Mouse (Mus musculus) CH12.LX (cell line): ENCODE measurements around the gene Fgfr3. TPM values are rescaled to one million over a fixed set of nuclear protein-coding genes. Genes with fewer than 3 reads are reported as not detected.

Experiments
- DNase-seq: peaks from one replicate; pipeline ENCODE4 v3.0.0-alpha.2; 2013; ENCODE audit errors: extremely low read depth
- H3K27ac ChIP-seq: 2 replicates; pipeline ENCODE4 v1.5.1; 2012; ENCODE audit warnings: low read depth, mild to moderate bottlenecking, control low read depth, moderate library complexity; ENCODE audit not compliant: insufficient read depth
- H3K27me3 ChIP-seq: replicated peaks from 2 replicates; pipeline ENCODE3; 2012; ENCODE audit warnings: inconsistent platforms
- H3K36me3 ChIP-seq, 2 experiments: replicated peaks in 1 of 2; 2 replicates each; pipeline versions ENCODE3 to v1.6.1; 2012; ENCODE audit warnings: inconsistent platforms in 1 of 2, low read length in 1 of 2, mild to moderate bottlenecking in 1 of 2, mixed read lengths in 1 of 2, moderate library complexity in 1 of 2; ENCODE audit not compliant: control insufficient read depth in 1 of 2, insufficient read depth in 1 of 2
- H3K4me1 ChIP-seq, 2 experiments: 2 replicates each; pipeline ENCODE4 v1.6.1; 2012; ENCODE audit warnings: inconsistent platforms in 1 of 2, moderate library complexity in 1 of 2; ENCODE audit not compliant: insufficient read depth in 2 of 2, control insufficient read depth in 1 of 2
- H3K4me2 ChIP-seq: 2 replicates; pipeline ENCODE4 v1.6.1; 2012; ENCODE audit warnings: low read depth, mild to moderate bottlenecking, control low read depth; ENCODE audit not compliant: poor library complexity, insufficient read depth, severe bottlenecking
- H3K4me3 ChIP-seq, 3 experiments: fragments of 150-350 bp in 1 of 3; sonication (generic) in 1 of 3; replicated peaks in 1 of 3; 2 replicates each; pipeline versions ENCODE3 to v1.5.1; 2011 to 2012; ENCODE audit warnings: low read depth in 2 of 3, low read length in 2 of 3, mild to moderate bottlenecking in 2 of 3, moderate library complexity in 2 of 3, control low read depth in 1 of 3, improper control_type of control experiment in 1 of 3, inconsistent platforms in 1 of 3, mixed read lengths in 1 of 3; ENCODE audit not compliant: poor library complexity in 1 of 3
- H3K79me2 ChIP-seq: replicated peaks from 2 replicates; pipeline ENCODE4 v1.6.1; 2012; ENCODE audit warnings: mild to moderate bottlenecking, moderate library complexity; ENCODE audit not compliant: control insufficient read depth, poor library complexity, insufficient read depth, severe bottlenecking; ENCODE audit errors: extremely low read depth
- H3K9ac ChIP-seq: 2 replicates; pipeline ENCODE4 v1.6.1; 2012; ENCODE audit warnings: low read depth, mild to moderate bottlenecking, control low read depth, moderate library complexity; ENCODE audit not compliant: insufficient read depth
- H3K9me3 ChIP-seq: replicated peaks from 2 replicates; pipeline ENCODE3; 2012; ENCODE audit warnings: low read length, inconsistent platforms, mixed read lengths
- BHLHE40 ChIP-seq: IDR thresholded peaks from 2 replicates; pipeline ENCODE4 v1.6.1; 2011; ENCODE audit warnings: mild to moderate bottlenecking, low read depth, low read length, improper control_type of control experiment
- CHD1 ChIP-seq: IDR thresholded peaks from 2 replicates; pipeline ENCODE4 v1.6.1; 2012; ENCODE audit warnings: low read depth, low read length, improper control_type of control experiment, inconsistent platforms
- CHD2 ChIP-seq: IDR thresholded peaks from 2 replicates; pipeline ENCODE4 v1.6.1; 2011; ENCODE audit warnings: low read length, improper control_type of control experiment
- CTCF ChIP-seq, 2 experiments: IDR thresholded peaks in 1 of 2; conservative IDR thresholded peaks in 1 of 2; 2 replicates each; pipeline ENCODE4 v1.5.1; 2011 to 2012; ENCODE audit warnings: low read depth in 2 of 2, low read length in 2 of 2, improper control_type of control experiment in 1 of 2, inconsistent platforms in 1 of 2, mild to moderate bottlenecking in 1 of 2, moderate library complexity in 1 of 2
- E2F4 ChIP-seq: IDR thresholded peaks from 2 replicates; pipeline ENCODE4 v1.6.1; 2011; ENCODE audit warnings: low read depth, low read length, improper control_type of control experiment; ENCODE audit not compliant: insufficient replicate concordance
- ELF1 ChIP-seq: IDR thresholded peaks from 2 replicates; pipeline ENCODE4 v1.6.1; 2014; ENCODE audit warnings: low read depth, mild to moderate bottlenecking, inconsistent platforms, low read length, improper control_type of control experiment
- EP300 ChIP-seq: IDR thresholded peaks from 2 replicates; pipeline ENCODE4 v1.6.1; 2011; ENCODE audit warnings: low read length, improper control_type of control experiment
- ETS1 ChIP-seq: conservative IDR thresholded peaks from 2 replicates; pipeline ENCODE4 v1.6.1; 2012; ENCODE audit warnings: low read depth, mild to moderate bottlenecking, inconsistent platforms, low read length, improper control_type of control experiment, moderate library complexity
- GABPA ChIP-seq: IDR thresholded peaks from 2 replicates; pipeline ENCODE4 v1.6.1; 2012; ENCODE audit warnings: low read depth, low read length, improper control_type of control experiment, inconsistent platforms; ENCODE audit not compliant: insufficient replicate concordance
- HCFC1 ChIP-seq: IDR thresholded peaks from 2 replicates; pipeline ENCODE4 v1.6.1; 2012; ENCODE audit warnings: low read depth, mild to moderate bottlenecking, inconsistent platforms, low read length, improper control_type of control experiment
- IRF4 ChIP-seq: IDR thresholded peaks from 2 replicates; pipeline ENCODE4 v1.6.1; 2014; ENCODE audit warnings: low read depth, mild to moderate bottlenecking, inconsistent platforms, low read length, improper control_type of control experiment
- JUN ChIP-seq: IDR thresholded peaks from 2 replicates; pipeline ENCODE4 v1.6.1; 2011; ENCODE audit warnings: low read depth, mild to moderate bottlenecking, low read length, improper control_type of control experiment, moderate library complexity; ENCODE audit not compliant: insufficient read depth
- JUND ChIP-seq: conservative IDR thresholded peaks from 2 replicates; pipeline ENCODE4 v1.6.1; 2011; ENCODE audit warnings: low read depth, low read length, improper control_type of control experiment
- KAT2A ChIP-seq: IDR thresholded peaks from 2 replicates; pipeline ENCODE4 v1.6.1; 2012; ENCODE audit warnings: low read length, improper control_type of control experiment, inconsistent platforms; ENCODE audit not compliant: insufficient replicate concordance
- MEF2A ChIP-seq: IDR thresholded peaks from 2 replicates; pipeline ENCODE4 v1.6.1; 2014; ENCODE audit warnings: low read depth, mild to moderate bottlenecking, inconsistent platforms, low read length, improper control_type of control experiment, borderline replicate concordance
- MYC ChIP-seq: IDR thresholded peaks from 2 replicates; pipeline ENCODE4 v1.6.1; 2011; ENCODE audit warnings: low read depth, mild to moderate bottlenecking, improper control_type of control experiment, low read length
- PAX5 ChIP-seq: IDR thresholded peaks from 2 replicates; pipeline ENCODE4 v1.6.1; 2012; ENCODE audit warnings: low read length, inconsistent platforms, mixed read lengths
- POLR2A ChIP-seq: IDR thresholded peaks from 2 replicates; pipeline ENCODE4 v1.6.1; 2011; ENCODE audit warnings: low read depth, mild to moderate bottlenecking, improper control_type of control experiment, low read length
- SIN3A ChIP-seq: IDR thresholded peaks from 2 replicates; pipeline ENCODE4 v1.6.1; 2012; ENCODE audit warnings: low read length, improper control_type of control experiment, inconsistent platforms
- TCF12 ChIP-seq: IDR thresholded peaks from 2 replicates; pipeline ENCODE4 v1.6.1; 2014; ENCODE audit warnings: low read depth, mild to moderate bottlenecking, inconsistent platforms, low read length, improper control_type of control experiment
- UBTF ChIP-seq: IDR thresholded peaks from 2 replicates; pipeline ENCODE4 v1.6.1; 2012; ENCODE audit warnings: low read depth, mild to moderate bottlenecking, inconsistent platforms, low read length, improper control_type of control experiment, moderate library complexity
- dilution Hi-C: fragments of 300-500 bp; cut with MboI; formaldehyde crosslinking; loops from 2 replicates; pipeline ENCODE4 v1.14.3; 2020; ENCODE audit warnings: low sequenced_read_pairs; ENCODE audit not compliant: extremely low pct_unique_long_range_greater_than_20kb, extremely low pct_ligation_motif_present
- in situ Hi-C: fragments of 300-500 bp; cut with MboI; formaldehyde crosslinking; loops from 3 replicates; pipeline ENCODE4 v1.14.3; 2019; ENCODE audit warnings: low sequenced_read_pairs, low pct_ligation_motif_present, low pct_unique_long_range_greater_than_20kb, mixed read lengths
- polyA plus RNA-seq: library from polyadenylated mRNA; unstranded; fragments of >175 nt; gene quantifications from 2 replicates; pipeline ENCODE4 v1.2.1, GENCODE M21; 2012; ENCODE audit warnings: low read depth; ENCODE audit not compliant: insufficient read length
- total RNA-seq, 2 experiments: library from RNA; depleted of rRNA; stranded (reverse); fragments of 300-350 nt in 1 of 2; fragments of >200 nt in 1 of 2; gene quantifications; 2 replicates each; pipeline ENCODE4 v1.2.3; 2012 to 2014

Fgfr3 gene
- total and polyA plus RNA-seq, 3 experiments = 0.19 to 0.76 (median 0.23) TPM

- peaks cover 12 to 25% of the 10 kb centered on the region in 2 experiments for H3K4me1 ChIP-seq
- in situ Hi-C loops (no loop called here), dilution Hi-C loops (no loop called here)
- TF ChIP-seq CHD1 = no peak
- no peak for TF ChIP-seq BHLHE40
- 0 out of 2 replicates have a peak, but pooled peaks have one; percentile 46 for TF ChIP-seq KAT2A
- no peak for TF ChIP-seq ETS1
- no peak for TF ChIP-seq MEF2A
- 0 out of 2 replicates have a peak, but pooled peaks have one; percentile 35 for TF ChIP-seq IRF4
- TF ChIP-seq TCF12 = no peak
- TF ChIP-seq ELF1 = no peak
- TF ChIP-seq GABPA = no peak
- TF ChIP-seq CTCF (conservative IDR thresholded peaks at IDR 0.05 in 1 of 2, IDR thresholded peaks at IDR 0.05 in 1 of 2; ENCODE audit: low read depth in 2 of 2, low read length in 2 of 2) = no peak
- 0 out of 2 replicates have a peak, but pooled peaks have one; percentile 26 for TF ChIP-seq CHD2
- peak; percentile 11; the same call in 1 of the 2 replicates for TF ChIP-seq MYC
- TF ChIP-seq PAX5 = no peak
- TF ChIP-seq EP300 = no peak
- TF ChIP-seq HCFC1 = peak; percentile 19; the same call in 1 of the 2 replicates
- no peak for TF ChIP-seq E2F4
- no peak for TF ChIP-seq UBTF
- TF ChIP-seq POLR2A = no peak
- no peak for TF ChIP-seq SIN3A
- no peak for TF ChIP-seq JUN
- no peak for TF ChIP-seq JUND
- H3K4me2 ChIP-seq = peak overlapping the region; percentile 64
- DNase-seq = no peak
- no peak overlapping the region for H3K27ac ChIP-seq
- peak overlapping the region in 2 of 3 experiments; percentile 54 to 63 for H3K4me3 ChIP-seq
- H3K27me3 ChIP-seq = peaks cover 69% of the 10 kb centered on the region
- H3K36me3 ChIP-seq = no peaks in the 10 kb centered on the region
- peak overlapping the region; percentile 55; the same call in 1 of the 2 replicates for H3K9ac ChIP-seq
- H3K79me2 ChIP-seq = no peaks in the 10 kb centered on the region
- no peaks in the 10 kb centered on the region for H3K9me3 ChIP-seq
These were observed 25.8 kb upstream of the Fgfr3 start for GRCm38 (mm10) chr5:33695718-33696121.

GRCm38 (mm10) chr5:33696430-33696829 lies 25.0 kb upstream of the Fgfr3 start:
- Histone ChIP-seq H3K4me1 (peaks cover 12 to 25% of the 10 kb centered on the region in 2 experiments), H3K27me3 (peaks cover 76% of the 10 kb centered on the region), H3K4me3 (no peak overlapping the region), H3K36me3 (no peaks in the 10 kb centered on the region), H3K79me2 (no peaks in the 10 kb centered on the region), H3K9me3 (no peaks in the 10 kb centered on the region)
- in situ Hi-C loops = no loop called here
- no peak for TF ChIP-seq CTCF (conservative IDR thresholded peaks at IDR 0.05 in 1 of 2, IDR thresholded peaks at IDR 0.05 in 1 of 2; ENCODE audit: low read depth in 2 of 2, low read length in 2 of 2)
- TF ChIP-seq, all 38 proteins: peak for 0
- Histone ChIP-seq H3K9ac (no peak overlapping the region), H3K27ac (no peak overlapping the region), H3K4me2 (no peak overlapping the region)
- dilution Hi-C loops = no loop called here
- DNase-seq = no peak
